Mouse (Mus musculus) ES-E14 (cell line): ENCODE measurements at regions not wholly inside any gene's neighbourhood (a gene's known extent, or its start where the extent isn't known, plus 50 kb on each side); places are given as distances from the start of the nearest gene placed in this dataset.

Source experiments
- HCFC1 ChIP-seq: IDR thresholded peaks from 2 replicates; pipeline ENCODE4 v1.6.1; 2012; ENCODE audit warnings: low read length, inconsistent platforms, borderline replicate concordance; ENCODE audit not compliant: insufficient read depth
- MAFK ChIP-seq: IDR thresholded peaks from 2 replicates; pipeline ENCODE4 v1.6.1; 2014; ENCODE audit warnings: mild to moderate bottlenecking, low read depth, low read length, inconsistent platforms; ENCODE audit not compliant: insufficient read depth
- ZC3H11A ChIP-seq: IDR thresholded peaks from 2 replicates; pipeline ENCODE4 v1.6.1; 2012; ENCODE audit warnings: low read depth, mild to moderate bottlenecking, inconsistent platforms, low read length, borderline replicate concordance

DNA sequence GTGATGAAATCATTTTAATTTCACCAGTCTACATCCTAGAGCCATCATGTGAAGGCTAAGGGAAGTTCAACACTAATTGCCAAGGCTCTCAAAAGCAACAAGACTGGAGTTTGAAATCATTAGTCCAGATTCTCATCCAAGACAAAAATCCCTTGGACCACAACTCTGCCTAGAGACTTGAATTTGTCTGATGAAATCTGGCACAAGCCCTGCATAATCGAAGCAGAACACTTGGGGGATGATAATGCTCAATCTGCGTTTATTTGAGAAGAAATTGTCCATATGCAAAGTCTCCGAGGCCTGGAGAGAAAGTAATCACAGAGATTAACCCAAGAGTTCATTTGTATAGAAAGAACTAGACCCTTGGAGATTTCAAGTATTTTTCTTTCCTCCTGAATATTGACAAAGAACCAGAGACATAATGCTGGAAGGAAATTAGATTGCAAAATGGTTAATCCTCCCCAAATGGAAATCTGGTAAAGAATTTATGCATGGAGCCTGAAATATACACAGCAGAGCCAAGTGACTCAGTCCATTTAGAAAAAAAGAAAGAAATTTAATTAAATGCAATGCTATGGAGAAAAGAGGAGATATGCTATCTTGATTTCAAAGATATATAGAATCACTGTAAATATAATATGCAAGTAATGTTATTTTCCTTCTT lies 320.8 kb upstream of the Emcn start:
- TF ChIP-seq HCFC1 (no peak), ZC3H11A (no peak), MAFK (no peak)
